Mouse (Mus musculus) hindbrain, embryonic 11.5 days (tissue): ENCODE data around the gene Haus4. TPM values are rescaled to one million over a fixed set of nuclear protein-coding genes. Genes with fewer than 3 reads are reported as not detected.
A peak's percentile ranks its signal among the peaks of the same experiment; 100 is the strongest.

Experiments
- ATAC-seq: fragments of 200-750 bp; cut with Nextera tagmentation; 2 replicates; pipeline ENCODE4 v1.8.0; 2017; ENCODE audit warnings: mild to moderate bottlenecking, moderate TSS enrichment, moderate library complexity; ENCODE audit not compliant: low FRiP score
- DNase-seq: peaks from one replicate; pipeline ENCODE4 v3.0.0-alpha.2; 2015; ENCODE audit warnings: low spot score
- H3K27ac ChIP-seq: fragments of 300-500 bp; sonication (generic); 2 replicates; pipeline ENCODE4 v1.5.1; 2014; ENCODE audit warnings: mild to moderate bottlenecking, low read depth, low read length
- H3K27me3 ChIP-seq: fragments of 300-500 bp; sonication (generic); 2 replicates; pipeline ENCODE4 v1.6.1; 2014; ENCODE audit warnings: mild to moderate bottlenecking, low read length, moderate library complexity, mixed read lengths; ENCODE audit not compliant: control insufficient read depth, insufficient read depth
- H3K36me3 ChIP-seq: fragments of 300-500 bp; sonication (generic); 2 replicates; pipeline ENCODE4 v1.6.1; 2014; ENCODE audit warnings: mild to moderate bottlenecking, low read length, moderate library complexity, mixed read lengths; ENCODE audit not compliant: control insufficient read depth, insufficient read depth
- H3K4me1 ChIP-seq: fragments of 300-500 bp; sonication (generic); replicated peaks from 2 replicates; pipeline ENCODE4 v1.6.1; 2014; ENCODE audit warnings: low read length, mixed read lengths; ENCODE audit not compliant: control insufficient read depth, insufficient read depth
- H3K4me2 ChIP-seq: fragments of 300-500 bp; sonication (generic); replicated peaks from 2 replicates; pipeline ENCODE4 v1.6.1; 2014; ENCODE audit warnings: mild to moderate bottlenecking, low read depth, low read length
- H3K4me3 ChIP-seq: fragments of 300-500 bp; sonication (generic); 2 replicates; pipeline ENCODE4 v1.5.1; 2014; ENCODE audit warnings: low read depth, low read length
- H3K9ac ChIP-seq: fragments of 300-500 bp; sonication (generic); 2 replicates; pipeline ENCODE4 v1.6.1; 2014; ENCODE audit warnings: low read depth, low read length
- H3K9me3 ChIP-seq: fragments of 300-500 bp; sonication (generic); 2 replicates; pipeline ENCODE4 v1.6.1; 2016; ENCODE audit warnings: low read length; ENCODE audit not compliant: control insufficient read depth
- WGBS: fragments of 180-500 bp; shearing (Covaris S2); extraction: QIAGEN DNeasy Blood & Tissue Kit; methylation state at CpG from one replicate; pipeline ENCODE4 v1.1.7; 2014; 5-methylcytosine and 5-hydroxymethylcytosine counted together
- polyA plus RNA-seq: library from polyadenylated mRNA; unstranded; fragments of >200 nt; fragmentation: Nextera tagmentation; extraction: Ambion mirVana; gene quantifications from 2 replicates; pipeline ENCODE4 v1.2.1, GENCODE M21; 2014

Gene Haus4
- polyA plus RNA-seq, 1 experiment from 2014 or later = 34.8 TPM

GRCm38 (mm10) chr14:54568694-54569414 lies 14.4 kb upstream of the Haus4 start:
- no peaks in the 10 kb centered on the region for H3K9me3 ChIP-seq
- H3K4me1 ChIP-seq = peaks cover 16% of the 10 kb centered on the region
- DNase-seq (peak; percentile 88), ATAC-seq (no peak)
- no peak overlapping the region for H3K4me2 ChIP-seq
- no peak overlapping the region for H3K27ac ChIP-seq
- no peak overlapping the region for H3K9ac ChIP-seq
- no peak overlapping the region for H3K4me3 ChIP-seq
- H3K27me3 ChIP-seq = no peaks in the 10 kb centered on the region
- H3K36me3 ChIP-seq = peaks cover 2% of the 10 kb centered on the region; the same call in 1 of the 2 replicates
- 78% methylated on average over 15 of the region's 15 CpGs for WGBS

- Histone ChIP-seq H3K4me1 (no peaks in the 10 kb centered on the region), H3K9ac (no peak overlapping the region), H3K9me3 (no peaks in the 10 kb centered on the region), H3K27me3 (no peaks in the 10 kb centered on the region), H3K4me2 (no peak overlapping the region), H3K36me3 (no peaks in the 10 kb centered on the region), H3K27ac (no peak overlapping the region), H3K4me3 (no peak overlapping the region)
- DNase-seq (no peak), ATAC-seq (no peak)
- WGBS = 87% methylated on average over 14 of the region's 14 CpGs
Observed at GRCm38 (mm10) chr14:54560527-54561242, 6.3 kb upstream of the Haus4 start.

GRCm38 (mm10) chr14:54557330-54557729 lies 2.9 kb upstream of the Haus4 start:
- Histone ChIP-seq H3K4me1 (0 out of 2 replicates have a peak, but pooled peaks cover 3% of the 10 kb centered on the region), H3K36me3 (no peaks in the 10 kb centered on the region), H3K4me3 (no peak overlapping the region), H3K9me3 (no peaks in the 10 kb centered on the region), H3K27me3 (no peaks in the 10 kb centered on the region), H3K9ac (no peak overlapping the region), H3K27ac (no peak overlapping the region), H3K4me2 (no peak overlapping the region)
- WGBS = 82% methylated on average over 8 of the region's 8 CpGs
- ATAC-seq (no peak), DNase-seq (no peak)

- Histone ChIP-seq H3K9me3 (no peaks in the 10 kb centered on the region), H3K4me2 (peak overlapping the region; percentile 89), H3K4me3 (peak overlapping the region; percentile 62), H3K27me3 (no peaks in the 10 kb centered on the region), H3K9ac (peak overlapping the region; percentile 72), H3K27ac (peak overlapping the region; percentile 84; the same call in 1 of the 2 replicates), H3K36me3 (no peaks in the 10 kb centered on the region), H3K4me1 (0 out of 2 replicates have a peak, but pooled peaks cover 3% of the 10 kb centered on the region)
- ATAC-seq (no peak), DNase-seq (peak; percentile 52)
- WGBS = 6% methylated on average over 21 of the region's 21 CpGs
Observed at GRCm38 (mm10) chr14:54553454-54553974, 902 bp downstream of the Haus4 start.

- H3K4me1 ChIP-seq = no peaks in the 10 kb centered on the region
- H3K27me3 ChIP-seq = no peaks in the 10 kb centered on the region
- no peak overlapping the region for H3K9ac ChIP-seq
- H3K4me3 ChIP-seq = no peak overlapping the region
- no peak overlapping the region for H3K27ac ChIP-seq
- WGBS = 95% methylated on average over 5 of the region's 5 CpGs
- 0 out of 2 replicates have a peak, but pooled peaks cover 2% of the 10 kb centered on the region for H3K36me3 ChIP-seq
- no peak overlapping the region for H3K4me2 ChIP-seq
- ATAC-seq (no peak), DNase-seq (no peak)
- no peaks in the 10 kb centered on the region for H3K9me3 ChIP-seq
Observed at GRCm38 (mm10) chr14:54544703-54545102, 9.7 kb downstream of the Haus4 start.

GRCm38 (mm10) chr14:54540771-54541170 lies 13.6 kb downstream of the Haus4 start:
- Histone ChIP-seq H3K4me3 (no peak overlapping the region), H3K9ac (no peak overlapping the region), H3K27me3 (no peaks in the 10 kb centered on the region), H3K4me1 (no peaks in the 10 kb centered on the region), H3K36me3 (0 out of 2 replicates have a peak, but pooled peaks cover 2% of the 10 kb centered on the region), H3K27ac (no peak overlapping the region), H3K9me3 (no peaks in the 10 kb centered on the region), H3K4me2 (no peak overlapping the region)
- ATAC-seq (no peak), DNase-seq (no peak)
- 51% methylated on average over 11 of the region's 11 CpGs for WGBS

GRCm38 (mm10) chr14:54538580-54538979 lies 15.8 kb downstream of the Haus4 start:
- Histone ChIP-seq H3K4me2 (no peak overlapping the region), H3K27me3 (no peaks in the 10 kb centered on the region), H3K4me3 (no peak overlapping the region), H3K36me3 (0 out of 2 replicates have a peak, but pooled peaks cover 2% of the 10 kb centered on the region), H3K9ac (no peak overlapping the region), H3K27ac (no peak overlapping the region), H3K4me1 (no peaks in the 10 kb centered on the region), H3K9me3 (no peaks in the 10 kb centered on the region)
- ATAC-seq = no peak
- no peak for DNase-seq
- 82% methylated on average over 2 of the region's 2 CpGs for whole genome bisulfite sequencing

GRCm38 (mm10) chr14:54528446-54529111 lies 25.8 kb downstream of the Haus4 start:
- H3K4me1 ChIP-seq = no peaks in the 10 kb centered on the region; the same call in 1 of the 2 replicates
- no peak overlapping the region for H3K27ac ChIP-seq
- no peak overlapping the region for H3K9ac ChIP-seq
- no peaks in the 10 kb centered on the region for H3K9me3 ChIP-seq
- no peak overlapping the region for H3K4me2 ChIP-seq
- WGBS = 11% methylated on average over 17 of the region's 17 CpGs
- no peaks in the 10 kb centered on the region for H3K36me3 ChIP-seq
- ATAC-seq = peak; percentile 81; the same call in 1 of the 2 replicates
- peak; percentile 96 for DNase-seq
- H3K4me3 ChIP-seq = no peak overlapping the region
- no peaks in the 10 kb centered on the region for H3K27me3 ChIP-seq
